ENCODE assay signal across 11 mouse cellular contexts in genomic region chr6:84181452-84181851, GRCm38 (mm10).
DNase-seq lines count a peak whose midpoint lies in the region; ATAC-seq and TF ChIP-seq lines count a peak whose summit lies in the region.
"Had no signal": no experiment of that assay in that cellular context is flagged by ENCODE, and none has a peak within 500 bp of the region (broad histone marks: within the 10 kb centered on the region; RNA-seq: fewer than 3 reads in every experiment).

No protein-coding gene starts in this region.

- H3K27me3 ChIP-seq in heart, embryonic 15.5 days = no peaks in the 10 kb centered on the region
- H3K27me3 ChIP-seq in lung, embryonic 15.5 days = no peaks in the 10 kb centered on the region
- H3K27me3 ChIP-seq in intestine, embryonic 15.5 days (replicated peaks) = no peaks in the 10 kb centered on the region
- H3K27me3 ChIP-seq: limb, embryonic 13.5 days had no signal

- ATAC-seq in heart, embryonic 15.5 days (replicated peaks; ENCODE audit: insufficient number of reproducible peaks, insufficient read depth, low FRiP score, low read depth) = peak; percentile 58; the same call in 1 of the 2 replicates
- peak; percentile 64; the same call in 1 of the 2 replicates for ATAC-seq in lung, embryonic 15.5 days (ENCODE audit: borderline replicate concordance, extremely low read depth, low FRiP score, low TSS enrichment)
- no peak for ATAC-seq in intestine, embryonic 15.5 days

- H3K36me3 ChIP-seq in heart, embryonic 15.5 days = peaks cover 2% of the 10 kb centered on the region; the same call in 1 of the 2 replicates
- no peaks in the 10 kb centered on the region for H3K36me3 ChIP-seq in lung, embryonic 15.5 days
- no peaks in the 10 kb centered on the region for H3K36me3 ChIP-seq in intestine, embryonic 15.5 days
- H3K36me3 ChIP-seq: G1E; limb, embryonic 13.5 days had no signal

- peaks cover 21% of the 10 kb centered on the region for H3K4me1 ChIP-seq in heart, embryonic 15.5 days (replicated peaks)
- H3K4me1 ChIP-seq in lung, embryonic 15.5 days = 0 out of 2 replicates have a peak, but pooled peaks cover 5% of the 10 kb centered on the region
- H3K4me1 ChIP-seq in intestine, embryonic 15.5 days (replicated peaks) = no peaks in the 10 kb centered on the region

- H3K4me2 ChIP-seq in heart, embryonic 15.5 days = no peak overlapping the region
- H3K4me2 ChIP-seq in lung, embryonic 15.5 days = no peak overlapping the region
- H3K4me2 ChIP-seq in intestine, embryonic 15.5 days (replicated peaks) = no peak overlapping the region
- H3K4me2 ChIP-seq: limb, embryonic 13.5 days had no signal

- no peaks in the 10 kb centered on the region for H3K9me3 ChIP-seq in heart, embryonic 15.5 days (replicated peaks)
- no peaks in the 10 kb centered on the region for H3K9me3 ChIP-seq in lung, embryonic 15.5 days
- H3K9me3 ChIP-seq in intestine, embryonic 15.5 days = no peaks in the 10 kb centered on the region
- H3K9me3 ChIP-seq: limb, embryonic 13.5 days had no signal

- WGBS in heart, embryonic 15.5 days = 15% methylated on average over 4 of the region's 4 CpGs
- 25% methylated on average over 4 of the region's 4 CpGs for WGBS in lung, embryonic 15.5 days
- 29% methylated on average over 4 of the region's 4 CpGs for WGBS in intestine, embryonic 15.5 days

- H3K9ac ChIP-seq in heart, embryonic 15.5 days = no peak overlapping the region
- H3K9ac ChIP-seq in lung, embryonic 15.5 days = no peak overlapping the region
- H3K9ac ChIP-seq in intestine, embryonic 15.5 days = no peak overlapping the region
- H3K9ac ChIP-seq: limb, embryonic 13.5 days had no signal

- peak overlapping the region; percentile 74 for H3K27ac ChIP-seq in heart, embryonic 15.5 days
- peak overlapping the region; percentile 50 for H3K27ac ChIP-seq in lung, embryonic 15.5 days
- H3K27ac ChIP-seq in layer of hippocampus, adult 2 months = no peak overlapping the region
- no peak overlapping the region for H3K27ac ChIP-seq in intestine, embryonic 15.5 days
- H3K27ac ChIP-seq: limb, embryonic 13.5 days had no signal

- no peak overlapping the region for H3K4me3 ChIP-seq in heart, embryonic 15.5 days
- H3K4me3 ChIP-seq in lung, embryonic 15.5 days = no peak overlapping the region
- H3K4me3 ChIP-seq in layer of hippocampus, adult 2 months = no peak overlapping the region
- no peak overlapping the region for H3K4me3 ChIP-seq in intestine, embryonic 15.5 days (replicated peaks)
- H3K4me3 ChIP-seq: limb, embryonic 13.5 days had no signal

- peak; percentile 88 for DNase-seq in 3134 (ENCODE audit: extremely low read depth, insufficient read length, low spot score)
- DNase-seq in adrenal gland, postnatal 36 days = peak; percentile 45 to 59
- no peak for DNase-seq in layer of hippocampus, adult 2 months (ENCODE audit: low spot score in 2 of 2)
- no peak for DNase-seq in thymus, postnatal 36 days
- no peak for DNase-seq in thymus, postnatal 0 days (ENCODE audit: low spot score)
- DNase-seq: cerebellum, adult 11 months had no signal

- TF ChIP-seq CTCF in layer of hippocampus, adult 2 months (conservative IDR thresholded peaks at IDR 0.05) = no peak

Comparison
In these comparisons a context has a peak if more than half of its experiments do, and no peak if none do; other contexts are left out.
1. DNase-seq: peak in 3134 (single experiment) and adrenal gland, postnatal 36 days (2 of 2); none in layer of hippocampus, adult 2 months (0 of 2), thymus, postnatal 36 days (0 of 2) and thymus, postnatal 0 days (single experiment).
2. H3K27ac ChIP-seq: peak in heart, embryonic 15.5 days (single experiment) and lung, embryonic 15.5 days (single experiment); none in layer of hippocampus, adult 2 months (single experiment) and intestine, embryonic 15.5 days (single experiment).